Mouse (Mus musculus): ENCODE data around the gene Copg2. TPM values are rescaled to one million over a fixed set of nuclear protein-coding genes. Genes with fewer than 3 reads are reported as not detected.
A peak's percentile ranks its signal among the peaks of the same experiment; 100 is the strongest.

Copg2 gene
- polyA plus RNA-seq (2015; fragmentation: Nextera tagmentation; extraction: Ambion mirVana), result 22.0 and 24.1 TPM in 2 replicates

DNA sequence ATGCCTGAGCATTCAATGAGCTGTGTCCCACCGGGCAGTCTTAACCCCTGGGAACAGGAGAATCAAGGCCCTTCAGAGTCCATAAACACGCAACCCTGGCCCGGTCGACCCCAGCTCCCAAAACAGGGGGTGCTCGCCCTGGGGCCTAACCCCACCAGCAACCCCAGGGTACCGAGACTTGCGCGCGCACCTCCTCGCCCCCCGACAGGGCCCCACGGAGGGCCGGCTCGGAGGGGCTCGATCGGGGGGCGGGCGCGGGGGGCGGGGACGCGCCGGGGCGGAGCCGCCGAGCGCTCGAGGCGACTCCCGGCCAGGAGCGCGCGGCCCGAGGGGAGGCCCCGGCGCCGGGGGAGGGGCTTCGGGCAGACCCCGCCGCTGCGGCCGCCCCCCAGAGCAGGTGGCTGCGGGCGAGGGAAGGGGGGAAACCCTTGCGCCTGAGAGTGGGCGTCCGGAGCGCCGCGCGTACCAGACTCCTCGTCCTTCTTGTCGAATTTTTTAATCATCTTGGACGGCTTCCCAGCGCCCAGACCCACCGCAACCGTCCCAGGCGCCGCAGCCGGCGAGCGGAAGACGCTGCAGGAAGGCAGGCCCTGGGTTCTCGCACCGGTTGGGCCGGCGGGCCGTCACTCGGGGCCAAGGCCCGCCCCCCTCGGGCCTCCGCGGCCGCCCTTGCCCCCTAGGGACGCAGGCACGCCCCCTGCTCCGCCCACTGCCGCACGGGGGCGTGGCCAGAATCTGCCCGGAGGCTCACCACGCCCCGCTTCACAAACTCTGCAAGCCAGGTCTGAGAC lies at the start of gene Copg2:
Gene Copg2 (minus strand): TSS at position 600 of the 791 bp plus-strand sequence.
- Histone ChIP-seq H3K27ac (peak within 1 kb of the TSS; percentile 98), H3K9me3 (no peaks in the 10 kb centered on the region), H3K9ac (peak within 1 kb of the TSS; percentile 88), H3K36me3 (no peaks in the 10 kb centered on the region), H3K4me2 (peak within 1 kb of the TSS; percentile 71), H3K4me1 (peaks cover 12% of the 10 kb centered on the region; the same call in 1 of the 2 replicates), H3K27me3 (no peaks in the 10 kb centered on the region), H3K4me3 (peak within 1 kb of the TSS; percentile 92)
- under 1% methylated on average over 75 of the region's 83 CpGs for WGBS
- peak; percentile 99 for ATAC-seq (ENCODE audit: borderline replicate concordance, extremely low read depth, low FRiP score, low TSS enrichment)

GRCm38 (mm10) chr6:30939264-30939663 lies 42.7 kb upstream of the Copg2 start:
- no peak overlapping the region for H3K27ac ChIP-seq
- H3K9ac ChIP-seq, result no peak overlapping the region
- no peaks in the 10 kb centered on the region for H3K36me3 ChIP-seq
- no peak for ATAC-seq (ENCODE audit: borderline replicate concordance, extremely low read depth, low FRiP score, low TSS enrichment)
- no peaks in the 10 kb centered on the region for H3K4me1 ChIP-seq
- no peaks in the 10 kb centered on the region for H3K9me3 ChIP-seq
- H3K4me3 ChIP-seq, result no peak overlapping the region
- H3K4me2 ChIP-seq, result no peak overlapping the region
- H3K27me3 ChIP-seq, result no peaks in the 10 kb centered on the region
- 44% methylated on average over 5 of the region's 5 CpGs for WGBS

- WGBS, result 42% methylated on average over 2 of the region's 2 CpGs
- H3K27me3 ChIP-seq, result no peaks in the 10 kb centered on the region
- no peak overlapping the region for H3K4me3 ChIP-seq
- no peak overlapping the region for H3K4me2 ChIP-seq
- H3K4me1 ChIP-seq, result peaks cover 11% of the 10 kb centered on the region
- no peaks in the 10 kb centered on the region for H3K36me3 ChIP-seq
- no peak overlapping the region for H3K27ac ChIP-seq
- H3K9me3 ChIP-seq, result no peaks in the 10 kb centered on the region
- H3K9ac ChIP-seq, result no peak overlapping the region
- no peak for ATAC-seq (ENCODE audit: borderline replicate concordance, extremely low read depth, low FRiP score, low TSS enrichment)
These were observed 26.2 kb upstream of the Copg2 start for GRCm38 (mm10) chr6:30922821-30923220.

GRCm38 (mm10) chr6:30921826-30922225 lies 25.2 kb upstream of the Copg2 start:
- Histone ChIP-seq H3K36me3 (no peaks in the 10 kb centered on the region), H3K9me3 (no peaks in the 10 kb centered on the region), H3K27ac (no peak overlapping the region), H3K27me3 (no peaks in the 10 kb centered on the region), H3K4me1 (peaks cover 11% of the 10 kb centered on the region), H3K9ac (no peak overlapping the region), H3K4me2 (no peak overlapping the region; the same call in 1 of the 2 replicates), H3K4me3 (no peak overlapping the region)
- no peak for ATAC-seq (ENCODE audit: borderline replicate concordance, extremely low read depth, low FRiP score, low TSS enrichment)
- WGBS, result 61% methylated on average over 10 of the region's 11 CpGs

GRCm38 (mm10) chr6:30920834-30921675 lies 24.5 kb upstream of the Copg2 start:
- H3K4me3 ChIP-seq, result peak overlapping the region; percentile 32
- peak overlapping the region; percentile 61 for H3K4me2 ChIP-seq
- no peaks in the 10 kb centered on the region for H3K27me3 ChIP-seq
- peak overlapping the region; percentile 34; the same call in 1 of the 2 replicates for H3K9ac ChIP-seq
- H3K9me3 ChIP-seq, result no peaks in the 10 kb centered on the region
- ATAC-seq (ENCODE audit: borderline replicate concordance, extremely low read depth, low FRiP score, low TSS enrichment), result no peak
- H3K27ac ChIP-seq, result no peak overlapping the region
- peaks cover 11% of the 10 kb centered on the region for H3K4me1 ChIP-seq
- H3K36me3 ChIP-seq, result no peaks in the 10 kb centered on the region
- WGBS, result 17% methylated on average over 21 of the region's 21 CpGs

- no peak within 1 kb of the TSS for H3K4me3 ChIP-seq
- no peaks in the 10 kb centered on the region for H3K36me3 ChIP-seq
- peaks cover 2% of the 10 kb centered on the region; the same call in 1 of the 2 replicates for H3K4me1 ChIP-seq
- no peak within 1 kb of the TSS for H3K27ac ChIP-seq
- no peaks in the 10 kb centered on the region for H3K9me3 ChIP-seq
- no peak for ATAC-seq (ENCODE audit: borderline replicate concordance, extremely low read depth, low FRiP score, low TSS enrichment)
- H3K4me2 ChIP-seq, result no peak within 1 kb of the TSS
- H3K9ac ChIP-seq, result no peak within 1 kb of the TSS
- no peaks in the 10 kb centered on the region for H3K27me3 ChIP-seq
- 78% methylated on average over 2 of the region's 2 CpGs for WGBS
These were observed 18.9 kb upstream of the Copg2 start, which contains the start of gene Tsga13 for GRCm38 (mm10) chr6:30915473-30915872. Gene Tsga13 (minus strand): TSS chr6:30915573.

DNA sequence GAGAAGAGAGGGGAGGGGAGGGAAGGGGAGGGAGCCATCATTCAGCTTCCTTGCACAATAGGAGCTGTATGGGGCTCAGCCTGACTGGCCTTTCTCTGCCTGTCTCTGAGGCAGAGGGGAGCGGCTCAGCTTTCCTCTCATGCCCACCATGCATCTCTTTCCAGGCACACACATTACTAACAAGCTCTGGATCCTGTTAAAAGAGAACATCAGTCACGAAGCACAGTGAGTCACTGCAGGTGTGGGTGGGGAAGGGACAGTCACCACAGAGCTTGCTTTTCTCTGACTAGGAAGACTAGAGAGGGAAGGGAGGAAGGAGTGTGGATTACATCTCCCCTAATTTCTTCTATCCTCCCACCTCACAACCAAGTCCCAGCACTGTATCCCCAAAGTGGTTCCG lies 11.4 kb upstream of the Copg2 start:
- ATAC-seq (ENCODE audit: borderline replicate concordance, extremely low read depth, low FRiP score, low TSS enrichment), result no peak
- H3K9me3 ChIP-seq, result no peaks in the 10 kb centered on the region
- H3K36me3 ChIP-seq, result no peaks in the 10 kb centered on the region
- no peak overlapping the region for H3K4me3 ChIP-seq
- 59% methylated on average over 3 of the region's 3 CpGs for WGBS
- H3K4me1 ChIP-seq, result no peaks in the 10 kb centered on the region
- no peak overlapping the region for H3K4me2 ChIP-seq
- no peak overlapping the region for H3K9ac ChIP-seq
- no peaks in the 10 kb centered on the region for H3K27me3 ChIP-seq
- H3K27ac ChIP-seq, result no peak overlapping the region

DNA sequence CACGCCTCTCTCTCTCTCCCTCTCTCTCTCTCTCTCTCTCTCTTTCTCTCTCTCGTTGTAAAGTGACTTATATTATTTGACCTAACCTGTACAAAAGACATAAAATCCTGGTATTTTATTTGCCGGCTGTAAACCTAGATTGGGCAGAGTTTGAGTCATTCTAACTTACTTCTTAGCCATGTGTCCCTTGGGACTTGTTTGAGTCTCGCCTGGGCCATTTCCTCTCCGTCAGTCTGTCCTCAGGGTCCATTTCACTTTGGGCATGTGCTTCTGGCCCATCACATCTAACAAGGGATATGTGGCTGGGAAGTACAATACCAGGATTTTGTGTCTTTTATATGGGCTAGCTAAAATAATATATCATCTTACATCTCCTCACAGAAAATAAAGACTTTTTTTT lies 8.3 kb upstream of the Copg2 start:
- H3K4me3 ChIP-seq, result no peak overlapping the region
- ATAC-seq (ENCODE audit: borderline replicate concordance, extremely low read depth, low FRiP score, low TSS enrichment), result no peak
- no peak overlapping the region for H3K9ac ChIP-seq
- H3K9me3 ChIP-seq, result no peaks in the 10 kb centered on the region
- 74% methylated on average over 5 of the region's 5 CpGs for WGBS
- no peak overlapping the region for H3K4me2 ChIP-seq
- H3K27me3 ChIP-seq, result no peaks in the 10 kb centered on the region
- no peaks in the 10 kb centered on the region for H3K36me3 ChIP-seq
- H3K4me1 ChIP-seq, result no peaks in the 10 kb centered on the region
- no peak overlapping the region for H3K27ac ChIP-seq

- no peak for ATAC-seq (ENCODE audit: borderline replicate concordance, extremely low read depth, low FRiP score, low TSS enrichment)
- H3K4me3 ChIP-seq, result no peak overlapping the region
- H3K9ac ChIP-seq, result no peak overlapping the region
- 39% methylated on average over 3 of the region's 3 CpGs for WGBS
- no peaks in the 10 kb centered on the region for H3K27me3 ChIP-seq
- H3K36me3 ChIP-seq, result no peaks in the 10 kb centered on the region
- no peak overlapping the region for H3K27ac ChIP-seq
- H3K4me1 ChIP-seq, result no peaks in the 10 kb centered on the region
- H3K9me3 ChIP-seq, result no peaks in the 10 kb centered on the region
- H3K4me2 ChIP-seq, result no peak overlapping the region
These were observed 7.4 kb upstream of the Copg2 start for GRCm38 (mm10) chr6:30904033-30904432.

- H3K9me3 ChIP-seq, result no peaks in the 10 kb centered on the region
- peak overlapping the region; percentile 71; the same call in 1 of the 2 replicates for H3K4me2 ChIP-seq
- no peak overlapping the region for H3K9ac ChIP-seq
- H3K27me3 ChIP-seq, result no peaks in the 10 kb centered on the region
- 72% methylated on average over 6 of the region's 6 CpGs for WGBS
- H3K4me1 ChIP-seq, result peaks cover 12% of the 10 kb centered on the region; the same call in 1 of the 2 replicates
- no peak overlapping the region for H3K4me3 ChIP-seq
- no peak overlapping the region for H3K27ac ChIP-seq
- no peak for ATAC-seq (ENCODE audit: borderline replicate concordance, extremely low read depth, low FRiP score, low TSS enrichment)
- no peaks in the 10 kb centered on the region for H3K36me3 ChIP-seq
These were observed 926 bp upstream of the Copg2 start for GRCm38 (mm10) chr6:30897520-30897919.

DNA sequence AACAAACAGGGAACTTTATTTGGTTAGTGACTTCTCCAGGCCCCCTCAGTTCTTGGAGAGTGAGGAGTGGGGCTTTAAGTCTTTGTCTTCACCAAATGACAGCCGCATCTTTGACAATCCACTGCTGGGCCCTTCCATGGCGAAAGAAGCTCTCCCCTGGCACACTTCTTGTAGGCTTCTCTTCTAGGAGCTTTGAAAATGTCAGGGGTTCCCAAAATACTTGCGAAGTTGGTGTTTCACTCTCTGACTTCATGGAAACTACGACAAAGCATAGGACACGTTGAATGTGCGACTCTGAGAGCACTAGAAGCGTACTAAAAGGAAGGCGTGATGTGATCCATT lies 363 bp upstream of the Copg2 start:
- 11% methylated on average over 8 of the region's 8 CpGs for WGBS
- Histone ChIP-seq H3K9me3 (no peaks in the 10 kb centered on the region), H3K4me2 (peak overlapping the region; percentile 71), H3K36me3 (no peaks in the 10 kb centered on the region), H3K9ac (peak overlapping the region; percentile 53), H3K27me3 (no peaks in the 10 kb centered on the region), H3K27ac (peak overlapping the region; percentile 98), H3K4me1 (peaks cover 12% of the 10 kb centered on the region; the same call in 1 of the 2 replicates), H3K4me3 (peak overlapping the region; percentile 92)
- ATAC-seq (ENCODE audit: borderline replicate concordance, extremely low read depth, low FRiP score, low TSS enrichment), result no peak

DNA sequence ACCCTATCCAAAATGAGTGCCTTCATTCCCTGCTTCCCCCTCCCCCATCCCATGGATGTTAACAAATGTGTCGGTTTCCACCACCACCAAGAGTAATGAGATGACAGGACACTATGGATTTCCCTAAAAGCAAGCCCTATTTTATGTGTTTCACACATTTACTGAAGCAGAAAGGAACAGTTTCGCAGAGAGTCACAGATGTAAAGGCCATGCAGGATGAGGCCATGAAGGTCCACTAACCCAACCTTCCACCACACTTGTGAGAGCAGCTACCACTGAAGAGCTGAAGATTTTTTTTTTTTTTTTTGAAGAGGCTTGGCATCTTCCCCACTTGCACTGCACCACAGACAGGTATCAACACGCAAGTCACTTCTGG lies 787 bp downstream of the Copg2 start:
- Histone ChIP-seq H3K36me3 (no peaks in the 10 kb centered on the region), H3K9ac (peak overlapping the region; percentile 88), H3K4me2 (peak overlapping the region; percentile 71), H3K9me3 (no peaks in the 10 kb centered on the region), H3K4me1 (peaks cover 12% of the 10 kb centered on the region; the same call in 1 of the 2 replicates), H3K27me3 (no peaks in the 10 kb centered on the region), H3K4me3 (peak overlapping the region; percentile 92), H3K27ac (peak overlapping the region; percentile 98)
- WGBS, result 15% methylated on average over 3 of the region's 3 CpGs
- peak; percentile 1; the same call in 1 of the 2 replicates for ATAC-seq (ENCODE audit: borderline replicate concordance, extremely low read depth, low FRiP score, low TSS enrichment)

Measured in lung, embryonic 15.5 days (tissue).